Mouse (Mus musculus): Measurements from ENCODE around the gene Acta2. TPM values are rescaled to one million over a fixed set of nuclear protein-coding genes. Genes with fewer than 3 reads are reported as not detected.

Acta2 gene
- polyA plus RNA-seq (2015; fragmentation: Nextera tagmentation; extraction: Ambion mirVana), result 262 and 263 TPM in 2 replicates

DNA sequence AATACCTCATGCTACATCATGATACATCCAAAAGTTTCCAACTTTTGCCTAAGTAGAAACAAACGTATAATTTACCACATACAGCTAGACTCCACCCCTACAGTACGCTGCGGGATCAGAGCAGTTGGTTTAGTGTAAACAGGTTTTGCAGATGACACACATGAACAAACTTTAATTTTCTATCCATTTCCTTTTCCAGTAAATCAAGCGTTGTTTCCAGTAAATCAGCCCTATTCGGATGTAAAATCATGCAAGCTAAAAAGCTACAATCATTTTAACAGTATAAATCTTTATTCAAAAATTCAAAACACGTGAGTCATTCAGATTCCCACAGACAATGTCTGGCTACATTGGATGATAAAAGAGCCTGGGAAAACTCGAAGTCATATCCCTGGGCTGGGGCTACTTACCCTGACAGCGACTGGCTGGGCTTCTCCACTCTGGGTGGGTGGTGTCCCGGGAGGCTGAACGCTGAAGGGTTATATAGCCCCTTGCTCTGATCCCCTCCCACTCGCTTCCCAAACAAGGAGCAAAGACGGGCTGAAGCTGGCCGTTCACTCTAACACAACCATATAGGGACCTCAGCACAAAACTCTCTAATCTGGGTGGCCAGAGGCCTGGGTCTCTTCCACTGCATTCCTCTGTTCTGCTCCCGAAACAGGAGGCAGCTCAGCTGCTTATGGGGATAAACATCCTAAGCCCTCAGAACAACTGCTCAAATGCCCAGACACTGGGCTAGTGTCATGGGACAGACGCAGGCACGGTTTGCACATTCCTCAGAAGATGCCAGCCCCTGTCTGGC lies at the start of gene Acta2:
Gene Acta2 (minus strand): TSS at position 711 of the 802 bp plus-strand sequence.
- Histone ChIP-seq H3K4me3 (peak within 1 kb of the TSS; percentile 21), H3K9ac (no peak within 1 kb of the TSS), H3K27me3 (no peaks in the 10 kb centered on the region), H3K36me3 (no peaks in the 10 kb centered on the region), H3K9me3 (no peaks in the 10 kb centered on the region), H3K4me1 (peaks cover 17% of the 10 kb centered on the region), H3K27ac (peak within 1 kb of the TSS; percentile 15; the same call in 1 of the 2 replicates), H3K4me2 (replicated peaks) (peak within 1 kb of the TSS; percentile 41)
- peak; percentile 88 for ATAC-seq (ENCODE audit: low FRiP score, low read depth)
- WGBS, result 31% methylated on average over 16 of the region's 16 CpGs

GRCm38 (mm10) chr19:34304917-34305316 lies 49.5 kb upstream of the Acta2 start:
- H3K9me3 ChIP-seq, result no peaks in the 10 kb centered on the region
- no peak overlapping the region for H3K4me3 ChIP-seq
- no peak overlapping the region for H3K4me2 ChIP-seq (replicated peaks)
- ATAC-seq (ENCODE audit: low FRiP score, low read depth), result no peak
- H3K9ac ChIP-seq, result no peak overlapping the region
- H3K4me1 ChIP-seq, result no peaks in the 10 kb centered on the region
- H3K36me3 ChIP-seq, result no peaks in the 10 kb centered on the region
- no peaks in the 10 kb centered on the region for H3K27me3 ChIP-seq
- H3K27ac ChIP-seq, result no peak overlapping the region

- no peaks in the 10 kb centered on the region for H3K27me3 ChIP-seq
- H3K9ac ChIP-seq, result no peak overlapping the region
- WGBS, result 80% methylated on average over 2 of the region's 2 CpGs
- no peaks in the 10 kb centered on the region for H3K36me3 ChIP-seq
- ATAC-seq (ENCODE audit: low FRiP score, low read depth), result no peak
- no peak overlapping the region for H3K4me2 ChIP-seq (replicated peaks)
- no peak overlapping the region for H3K4me3 ChIP-seq
- H3K9me3 ChIP-seq, result no peaks in the 10 kb centered on the region
- H3K27ac ChIP-seq, result no peak overlapping the region
- no peaks in the 10 kb centered on the region; the same call in 1 of the 2 replicates for H3K4me1 ChIP-seq
Measured at GRCm38 (mm10) chr19:34300430-34300829, 45.0 kb upstream of the Acta2 start.

GRCm38 (mm10) chr19:34299229-34299628 lies 43.8 kb upstream of the Acta2 start:
- H3K36me3 ChIP-seq, result no peaks in the 10 kb centered on the region
- no peaks in the 10 kb centered on the region; the same call in 1 of the 2 replicates for H3K4me1 ChIP-seq
- H3K27me3 ChIP-seq, result no peaks in the 10 kb centered on the region
- no peaks in the 10 kb centered on the region for H3K9me3 ChIP-seq
- no peak overlapping the region for H3K9ac ChIP-seq
- no peak for ATAC-seq (ENCODE audit: low FRiP score, low read depth)
- no peak overlapping the region for H3K27ac ChIP-seq
- H3K4me2 ChIP-seq (replicated peaks), result no peak overlapping the region
- no peak overlapping the region for H3K4me3 ChIP-seq
- WGBS, result 79% methylated on average over 4 of the region's 4 CpGs

DNA sequence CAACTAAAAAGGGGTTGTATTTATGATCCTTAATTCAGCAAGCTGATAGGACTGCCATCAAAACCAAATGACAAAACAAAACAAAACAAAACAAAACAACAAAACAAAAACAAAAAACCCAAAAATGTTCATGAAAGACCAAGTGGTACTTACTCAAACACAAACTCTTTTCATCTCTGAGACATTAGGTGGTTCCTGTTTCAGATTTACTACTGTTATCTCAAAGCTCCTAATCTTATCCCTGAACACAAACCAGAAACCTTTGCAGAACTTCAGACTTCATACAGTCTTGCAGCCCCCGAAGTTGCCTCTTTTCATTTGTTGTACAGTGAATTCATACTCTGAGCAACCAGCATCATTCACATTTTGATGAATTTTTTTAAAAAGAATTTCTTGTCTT lies 43.1 kb upstream of the Acta2 start:
- Histone ChIP-seq H3K9me3 (no peaks in the 10 kb centered on the region), H3K9ac (no peak overlapping the region), H3K27ac (no peak overlapping the region), H3K27me3 (no peaks in the 10 kb centered on the region), H3K4me1 (no peaks in the 10 kb centered on the region; the same call in 1 of the 2 replicates), H3K4me2 (replicated peaks) (no peak overlapping the region), H3K4me3 (no peak overlapping the region), H3K36me3 (no peaks in the 10 kb centered on the region)
- 73% methylated on average over 1 of the region's 1 CpGs for WGBS
- no peak for ATAC-seq (ENCODE audit: low FRiP score, low read depth)

DNA sequence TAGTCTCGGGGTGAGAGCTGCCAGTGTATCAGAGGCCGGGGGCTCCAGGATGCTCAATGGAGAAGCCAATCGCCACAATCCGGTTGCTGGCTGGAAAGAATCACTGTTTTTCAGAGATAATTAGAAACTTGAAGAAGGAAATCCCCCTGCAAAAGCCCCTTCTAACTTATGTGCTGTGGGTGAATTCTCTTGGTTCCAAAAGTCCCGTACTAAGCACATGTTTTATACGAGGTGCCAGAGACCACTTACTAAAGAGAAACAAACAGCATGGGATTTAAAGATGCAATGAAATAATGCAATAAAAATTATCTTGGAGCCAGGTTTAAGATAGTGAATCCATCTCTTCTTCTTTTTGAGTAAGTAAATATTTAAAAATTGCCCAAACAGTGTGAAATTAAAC lies 40.1 kb upstream of the Acta2 start:
- WGBS, result 38% methylated on average over 6 of the region's 6 CpGs
- H3K4me3 ChIP-seq, result no peak overlapping the region
- ATAC-seq (ENCODE audit: low FRiP score, low read depth), result no peak

GRCm38 (mm10) chr19:34293376-34293947 lies 38.1 kb upstream of the Acta2 start:
- Histone ChIP-seq H3K4me3 (no peak overlapping the region), H3K36me3 (no peaks in the 10 kb centered on the region), H3K27me3 (peaks cover 9% of the 10 kb centered on the region), H3K4me2 (replicated peaks) (no peak overlapping the region), H3K9ac (no peak overlapping the region), H3K4me1 (peaks cover 10% of the 10 kb centered on the region), H3K27ac (no peak overlapping the region), H3K9me3 (no peaks in the 10 kb centered on the region)
- 83% methylated on average over 3 of the region's 3 CpGs for WGBS
- no peak for ATAC-seq (ENCODE audit: low FRiP score, low read depth)

More for the DNA sequence above, 40.1 kb upstream of the Acta2 start:
- Histone ChIP-seq H3K9me3 (no peaks in the 10 kb centered on the region), H3K36me3 (no peaks in the 10 kb centered on the region), H3K27ac (no peak overlapping the region), H3K4me2 (replicated peaks) (no peak overlapping the region), H3K27me3 (peaks cover 9% of the 10 kb centered on the region), H3K9ac (no peak overlapping the region), H3K4me1 (peaks cover 6% of the 10 kb centered on the region)

GRCm38 (mm10) chr19:34292701-34293100 lies 37.3 kb upstream of the Acta2 start:
- no peak for ATAC-seq (ENCODE audit: low FRiP score, low read depth)
- Histone ChIP-seq H3K27me3 (peaks cover 9% of the 10 kb centered on the region), H3K27ac (no peak overlapping the region), H3K9me3 (no peaks in the 10 kb centered on the region), H3K4me2 (replicated peaks) (no peak overlapping the region), H3K4me1 (peaks cover 10% of the 10 kb centered on the region), H3K36me3 (no peaks in the 10 kb centered on the region), H3K4me3 (no peak overlapping the region), H3K9ac (no peak overlapping the region)
- 65% methylated on average over 2 of the region's 2 CpGs for WGBS

- no peak overlapping the region for H3K27ac ChIP-seq
- H3K4me2 ChIP-seq (replicated peaks), result no peak overlapping the region
- ATAC-seq (ENCODE audit: low FRiP score, low read depth), result no peak
- no peak overlapping the region for H3K9ac ChIP-seq
- no peaks in the 10 kb centered on the region for H3K9me3 ChIP-seq
- peaks cover 9% of the 10 kb centered on the region for H3K27me3 ChIP-seq
- H3K36me3 ChIP-seq, result no peaks in the 10 kb centered on the region
- WGBS, result 69% methylated on average over 5 of the region's 5 CpGs
- H3K4me1 ChIP-seq, result peaks cover 10% of the 10 kb centered on the region
- H3K4me3 ChIP-seq, result no peak overlapping the region
Measured at GRCm38 (mm10) chr19:34291956-34292355, 36.6 kb upstream of the Acta2 start.

- peaks cover 10% of the 10 kb centered on the region for H3K4me1 ChIP-seq
- no peak overlapping the region for H3K27ac ChIP-seq
- no peaks in the 10 kb centered on the region for H3K9me3 ChIP-seq
- H3K9ac ChIP-seq, result peak overlapping the region; percentile 61
- no peaks in the 10 kb centered on the region for H3K36me3 ChIP-seq
- peak overlapping the region; percentile 85 for H3K4me2 ChIP-seq (replicated peaks)
- H3K4me3 ChIP-seq, result peak overlapping the region; percentile 50
- peaks cover 9% of the 10 kb centered on the region for H3K27me3 ChIP-seq
- WGBS, result 50% methylated on average over 8 of the region's 8 CpGs
- no peak for ATAC-seq (ENCODE audit: low FRiP score, low read depth)
Measured at GRCm38 (mm10) chr19:34291379-34291778, 36.0 kb upstream of the Acta2 start.

DNA sequence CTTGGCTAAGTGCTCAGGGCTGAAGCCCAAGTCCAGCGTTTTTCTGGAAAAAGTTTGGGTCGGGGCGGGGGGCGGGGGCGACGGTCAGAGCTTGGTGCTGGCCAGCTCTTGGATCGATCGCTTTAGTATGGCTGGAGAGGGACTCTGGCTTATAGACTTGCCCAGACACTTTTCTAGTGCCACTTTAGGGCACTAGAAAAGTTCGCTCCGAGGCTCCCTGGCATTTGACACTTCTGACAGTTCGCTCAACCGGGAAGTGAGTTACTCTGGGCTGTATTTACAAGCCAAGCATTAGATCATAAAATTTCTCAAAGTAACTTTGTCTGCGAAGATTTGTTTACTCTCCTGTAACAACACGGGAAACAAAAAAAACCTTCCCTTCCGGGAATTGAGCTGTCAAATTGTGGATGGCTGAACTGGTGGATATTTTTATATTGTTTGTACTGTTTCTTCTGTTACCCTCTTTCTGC lies 35.5 kb upstream of the Acta2 start:
- Histone ChIP-seq H3K9me3 (no peaks in the 10 kb centered on the region), H3K4me1 (peaks cover 10% of the 10 kb centered on the region), H3K36me3 (no peaks in the 10 kb centered on the region), H3K27ac (no peak overlapping the region), H3K4me3 (peak overlapping the region; percentile 50), H3K27me3 (peaks cover 9% of the 10 kb centered on the region), H3K9ac (peak overlapping the region; percentile 61), H3K4me2 (replicated peaks) (peak overlapping the region; percentile 85)
- WGBS, result 7% methylated on average over 15 of the region's 15 CpGs
- ATAC-seq (ENCODE audit: low FRiP score, low read depth), result peak; percentile 29; the same call in 1 of the 2 replicates

DNA sequence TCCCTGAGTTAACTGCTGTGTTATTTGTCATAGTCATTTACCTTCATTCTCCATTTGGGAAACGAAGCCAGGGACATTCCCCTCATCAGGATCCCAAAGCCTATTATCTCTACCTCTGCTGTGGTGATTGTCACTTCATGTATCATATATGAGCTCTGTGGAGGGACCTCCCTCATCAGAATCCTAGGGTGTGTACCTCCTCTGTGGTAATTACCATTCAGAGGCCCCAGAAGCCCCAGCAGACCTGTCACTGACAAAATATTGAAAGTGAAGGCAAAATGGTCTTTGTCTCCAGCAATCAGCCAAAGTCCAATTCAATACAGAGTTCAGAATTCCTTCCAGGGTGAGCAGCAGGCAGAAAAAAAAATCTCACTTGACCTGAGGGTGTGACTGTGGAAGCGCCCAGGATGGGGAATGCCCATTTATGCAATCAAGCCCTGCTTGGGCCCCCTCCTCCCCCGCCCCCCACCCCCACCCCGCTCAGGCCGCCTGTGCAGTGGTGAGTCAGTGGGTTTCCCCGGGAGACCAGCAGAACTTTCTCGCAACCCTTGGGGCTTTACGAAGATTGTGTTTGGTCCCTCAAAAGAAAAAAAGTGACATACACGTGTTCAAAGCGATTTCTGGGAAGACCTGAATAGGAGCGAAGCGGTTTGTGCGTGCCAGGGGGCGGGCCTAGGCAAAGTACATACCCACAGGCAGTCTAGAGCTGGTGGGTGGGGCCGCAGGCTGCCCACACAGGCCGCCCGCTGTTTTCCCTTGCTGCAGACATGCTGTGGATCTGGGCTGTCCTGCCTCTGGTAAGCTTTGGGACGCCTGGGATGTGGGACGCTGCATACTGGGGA lies 34.8 kb upstream of the Acta2 start, which contains the start of gene Fas:
Gene Fas (plus strand): TSS at position 719 of the 842 bp plus-strand sequence.
- peaks cover 10% of the 10 kb centered on the region for H3K4me1 ChIP-seq
- H3K27ac ChIP-seq, result no peak within 1 kb of the TSS
- peak within 1 kb of the TSS; percentile 61 for H3K9ac ChIP-seq
- H3K9me3 ChIP-seq, result no peaks in the 10 kb centered on the region
- no peaks in the 10 kb centered on the region for H3K36me3 ChIP-seq
- WGBS, result 6% methylated on average over 17 of the region's 19 CpGs
- peak within 1 kb of the TSS; percentile 50 for H3K4me3 ChIP-seq
- H3K27me3 ChIP-seq, result peaks cover 9% of the 10 kb centered on the region
- ATAC-seq (ENCODE audit: low FRiP score, low read depth), result peak; percentile 91
- peak within 1 kb of the TSS; percentile 85 for H3K4me2 ChIP-seq (replicated peaks)
